Mouse (Mus musculus) stomach, embryonic 14.5 days (tissue): ENCODE results near the gene Gm10401. TPM values are rescaled to one million over a fixed set of nuclear protein-coding genes. Genes with fewer than 3 reads are reported as not detected.

ENCODE experiments used
- ATAC-seq: fragments of 200-750 bp; cut with Nextera tagmentation; 2 replicates; pipeline ENCODE4 v1.8.0; 2017; ENCODE audit warnings: low read depth, moderate TSS enrichment; ENCODE audit not compliant: insufficient number of reproducible peaks, insufficient read depth, low FRiP score
- H3K27ac ChIP-seq: fragments of 300-500 bp; sonication (generic); 2 replicates; pipeline ENCODE4 v1.5.1; 2014; ENCODE audit warnings: mild to moderate bottlenecking, low read length, moderate library complexity, mixed read lengths
- H3K27me3 ChIP-seq: fragments of 300-500 bp; sonication (generic); 2 replicates; pipeline ENCODE4 v1.6.1; 2014; ENCODE audit warnings: low read length, control low read depth, mixed read lengths; ENCODE audit not compliant: control insufficient read depth, insufficient read depth
- H3K36me3 ChIP-seq: fragments of 300-500 bp; sonication (generic); 2 replicates; pipeline ENCODE4 v1.6.1; 2014; ENCODE audit warnings: mild to moderate bottlenecking, control low read depth, low read length, moderate library complexity, mixed read lengths; ENCODE audit not compliant: control insufficient read depth, insufficient read depth
- H3K4me1 ChIP-seq: fragments of 300-500 bp; sonication (generic); 2 replicates; pipeline ENCODE4 v1.6.1; 2014; ENCODE audit warnings: low read length, control low read depth, mixed read lengths; ENCODE audit not compliant: control insufficient read depth, insufficient read depth
- H3K4me2 ChIP-seq: fragments of 300-500 bp; sonication (generic); replicated peaks from 2 replicates; pipeline ENCODE4 v1.6.1; 2014; ENCODE audit warnings: low read depth, low read length, control low read depth
- H3K4me3 ChIP-seq: fragments of 300-500 bp; sonication (generic); 2 replicates; pipeline ENCODE4 v1.5.1; 2014; ENCODE audit warnings: low read depth, low read length, control low read depth
- H3K9ac ChIP-seq: fragments of 300-500 bp; sonication (generic); replicated peaks from 2 replicates; pipeline ENCODE4 v1.6.1; 2014; ENCODE audit warnings: low read depth, mild to moderate bottlenecking, control low read depth, low read length, moderate library complexity, mixed read lengths
- H3K9me3 ChIP-seq: fragments of 300-500 bp; sonication (generic); 2 replicates; pipeline ENCODE4 v1.6.1; 2016; ENCODE audit warnings: low read depth, low read length, control low read depth; ENCODE audit not compliant: control insufficient read depth
- WGBS: fragments of 180-500 bp; shearing (Covaris S2); extraction: QIAGEN DNeasy Blood & Tissue Kit; methylation state at CpG from one replicate; pipeline ENCODE4 v1.1.7; 2014; 5-methylcytosine and 5-hydroxymethylcytosine counted together
- polyA plus RNA-seq: library from polyadenylated mRNA; unstranded; fragments of >200 nt; fragmentation: Nextera tagmentation; extraction: Ambion mirVana; gene quantifications from 2 replicates; pipeline ENCODE4 v1.2.1, GENCODE M21; 2014

Gm10401 gene
- polyA plus RNA-seq, result 51.7 and 54.7 TPM in 2 replicates

DNA sequence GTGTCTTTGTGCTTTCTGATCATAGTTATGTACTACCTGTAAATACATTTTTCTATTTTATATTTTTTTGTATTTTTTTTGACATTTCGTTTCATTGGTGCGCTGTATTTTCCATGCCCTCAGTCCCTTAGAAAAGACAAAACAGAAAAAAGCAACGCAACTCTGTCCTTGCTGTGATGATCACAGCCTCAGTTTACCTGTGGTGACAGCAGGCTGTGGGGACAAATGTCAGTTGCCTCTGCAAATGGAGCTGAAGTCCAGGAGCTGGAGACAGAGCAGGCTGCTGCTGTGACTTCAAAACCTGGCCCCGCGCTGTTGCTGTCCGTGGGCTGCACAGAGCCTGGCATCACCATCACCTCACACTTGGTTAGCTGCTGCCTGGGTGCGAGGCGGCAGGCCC, at the start of gene Gm10401:
Gm10401 (minus strand) TSS at position 101 of the 400 bp plus-strand sequence.
- H3K9ac ChIP-seq, result no peak within 1 kb of the TSS
- no peak within 1 kb of the TSS for H3K4me2 ChIP-seq
- H3K4me3 ChIP-seq, result no peak within 1 kb of the TSS
- ATAC-seq, result no peak
- no peaks in the 10 kb centered on the region for H3K27me3 ChIP-seq
- 93% methylated on average over 8 of the region's 8 CpGs for WGBS
- no peak within 1 kb of the TSS for H3K27ac ChIP-seq
- no peaks in the 10 kb centered on the region for H3K4me1 ChIP-seq
- peaks cover 56% of the 10 kb centered on the region for H3K36me3 ChIP-seq
- no peaks in the 10 kb centered on the region for H3K9me3 ChIP-seq

DNA sequence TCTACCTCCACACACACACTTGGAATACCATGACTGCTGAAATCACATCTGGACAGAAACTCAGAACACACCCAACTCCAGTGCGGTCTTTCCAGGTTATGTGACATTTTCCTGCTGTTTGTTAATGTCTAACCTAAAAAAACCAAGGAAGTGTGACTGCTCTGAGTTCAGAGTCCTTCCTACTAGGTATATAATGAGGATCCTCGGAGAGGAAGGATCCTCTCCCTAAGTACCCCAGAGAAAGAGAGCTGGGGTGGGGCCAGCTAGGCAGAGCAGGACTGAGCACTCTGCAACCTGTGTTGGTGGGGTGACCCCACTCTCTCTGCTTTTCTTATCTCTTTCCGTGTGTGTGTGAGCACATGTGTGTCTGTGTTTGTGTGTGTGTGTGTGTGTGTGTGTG, 49.3 kb upstream of the Gm10401 start:
- 87% methylated on average over 3 of the region's 3 CpGs for WGBS
- ATAC-seq, result no peak
- H3K27me3 ChIP-seq, result no peaks in the 10 kb centered on the region
- no peak overlapping the region for H3K9ac ChIP-seq
- peaks cover 59% of the 10 kb centered on the region for H3K36me3 ChIP-seq
- H3K4me3 ChIP-seq, result no peak overlapping the region
- H3K27ac ChIP-seq, result no peak overlapping the region
- H3K4me1 ChIP-seq, result no peaks in the 10 kb centered on the region
- no peaks in the 10 kb centered on the region for H3K9me3 ChIP-seq
- no peak overlapping the region for H3K4me2 ChIP-seq

DNA sequence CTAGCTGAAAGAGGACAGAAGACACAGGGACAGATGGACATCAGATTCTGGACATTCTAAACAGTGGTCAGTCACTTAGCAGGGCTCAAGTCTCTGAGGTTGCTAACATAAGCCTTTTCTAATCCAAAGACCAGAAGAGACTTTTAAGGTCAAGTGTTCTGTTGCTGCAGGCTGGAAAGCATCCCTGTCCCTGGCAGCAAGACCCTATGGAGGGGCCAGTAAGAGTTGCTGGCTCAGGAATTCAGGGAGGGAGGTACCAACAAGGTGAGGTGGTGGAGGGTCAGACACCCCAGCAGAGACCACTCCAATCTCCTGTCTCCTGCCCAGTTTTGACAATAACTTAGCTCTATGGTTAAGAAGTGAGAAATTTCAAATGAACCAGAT, 48.6 kb upstream of the Gm10401 start:
- Histone ChIP-seq H3K4me2 (no peak overlapping the region), H3K27me3 (no peaks in the 10 kb centered on the region), H3K27ac (no peak overlapping the region), H3K9me3 (no peaks in the 10 kb centered on the region), H3K36me3 (peaks cover 59% of the 10 kb centered on the region), H3K4me1 (no peaks in the 10 kb centered on the region), H3K9ac (no peak overlapping the region), H3K4me3 (no peak overlapping the region)
- ATAC-seq, result no peak

DNA sequence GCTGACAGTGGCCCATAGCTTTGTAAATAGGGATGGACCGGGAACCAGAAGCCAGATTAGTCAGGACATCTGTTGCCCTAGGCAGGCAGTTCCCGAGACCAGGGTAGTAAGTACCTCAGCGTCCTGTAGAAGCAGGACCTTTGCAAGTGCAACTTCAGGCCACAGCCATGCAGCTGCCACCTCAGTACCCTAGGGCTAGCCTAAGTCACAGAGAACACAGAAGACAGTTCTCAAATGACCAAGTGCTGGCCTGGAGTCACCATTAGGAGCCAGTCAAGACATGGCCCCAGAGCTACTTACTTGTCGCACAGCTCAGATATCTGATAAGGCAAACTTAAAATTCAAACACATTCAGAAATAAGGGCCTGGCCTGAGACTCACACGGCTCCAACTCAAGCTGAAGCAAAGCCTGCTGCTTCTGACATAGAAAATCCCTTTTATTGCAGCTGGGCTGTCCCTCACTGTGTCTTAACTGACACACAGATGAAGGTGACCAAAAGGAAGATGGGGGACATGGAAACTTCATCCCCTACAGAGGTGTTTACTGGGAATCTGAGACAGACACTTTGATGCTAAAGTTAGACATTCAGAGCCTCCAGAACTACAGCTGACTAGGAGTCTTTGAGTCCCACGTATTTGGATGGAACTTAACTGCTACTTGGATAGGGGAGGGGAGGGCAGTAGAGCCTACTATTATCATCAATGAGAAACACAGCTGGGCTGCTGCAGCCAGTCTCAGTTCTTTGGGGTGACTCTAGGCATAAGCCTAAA, 48.1 kb upstream of the Gm10401 start:
- H3K4me3 ChIP-seq, result no peak overlapping the region
- no peaks in the 10 kb centered on the region for H3K27me3 ChIP-seq
- no peaks in the 10 kb centered on the region for H3K4me1 ChIP-seq
- ATAC-seq, result no peak
- H3K9ac ChIP-seq, result no peak overlapping the region
- no peak overlapping the region for H3K27ac ChIP-seq
- no peak overlapping the region for H3K4me2 ChIP-seq
- H3K9me3 ChIP-seq, result no peaks in the 10 kb centered on the region
- 79% methylated on average over 6 of the region's 6 CpGs for WGBS
- H3K36me3 ChIP-seq, result peaks cover 57% of the 10 kb centered on the region

DNA sequence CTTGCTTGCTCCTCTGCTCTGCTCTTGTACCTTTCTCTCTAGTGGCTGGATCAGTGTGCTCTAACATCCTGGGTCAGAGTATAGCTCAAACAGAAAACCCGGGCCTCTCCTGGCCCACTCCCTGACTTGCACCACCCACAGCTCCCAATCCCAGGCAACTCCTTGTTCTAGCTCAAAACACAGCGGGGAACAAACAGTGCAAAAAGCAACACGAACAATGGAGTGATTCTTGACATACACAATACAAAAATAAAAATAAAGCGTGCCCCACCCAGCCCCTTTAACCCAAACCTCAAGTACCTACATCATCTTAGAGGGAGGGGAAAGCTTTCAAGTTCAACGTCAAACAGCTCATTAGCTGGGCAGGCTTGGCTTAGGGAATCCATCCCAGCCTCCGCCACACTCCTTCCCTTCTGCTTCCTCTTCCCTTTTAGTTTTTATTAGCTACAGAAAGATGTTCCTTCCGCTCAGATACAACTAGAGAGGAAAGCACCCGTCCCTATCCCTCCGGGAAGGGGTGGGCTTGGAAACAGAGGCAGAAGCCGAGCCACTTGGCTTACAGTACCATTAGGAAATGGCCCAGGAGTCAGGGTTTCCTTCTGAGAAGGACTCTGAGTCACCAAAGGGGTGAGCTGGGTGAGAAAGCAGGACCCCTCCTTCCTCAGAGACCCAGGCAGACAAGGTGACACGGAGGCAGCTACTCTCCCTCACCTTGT, 47.3 kb upstream of the Gm10401 start:
- no peak overlapping the region for H3K4me2 ChIP-seq
- 81% methylated on average over 11 of the region's 11 CpGs for WGBS
- H3K4me1 ChIP-seq, result no peaks in the 10 kb centered on the region
- H3K27me3 ChIP-seq, result no peaks in the 10 kb centered on the region
- H3K9ac ChIP-seq, result no peak overlapping the region
- no peak for ATAC-seq
- no peak overlapping the region for H3K27ac ChIP-seq
- H3K9me3 ChIP-seq, result no peaks in the 10 kb centered on the region
- no peak overlapping the region for H3K4me3 ChIP-seq
- peaks cover 50% of the 10 kb centered on the region for H3K36me3 ChIP-seq

DNA sequence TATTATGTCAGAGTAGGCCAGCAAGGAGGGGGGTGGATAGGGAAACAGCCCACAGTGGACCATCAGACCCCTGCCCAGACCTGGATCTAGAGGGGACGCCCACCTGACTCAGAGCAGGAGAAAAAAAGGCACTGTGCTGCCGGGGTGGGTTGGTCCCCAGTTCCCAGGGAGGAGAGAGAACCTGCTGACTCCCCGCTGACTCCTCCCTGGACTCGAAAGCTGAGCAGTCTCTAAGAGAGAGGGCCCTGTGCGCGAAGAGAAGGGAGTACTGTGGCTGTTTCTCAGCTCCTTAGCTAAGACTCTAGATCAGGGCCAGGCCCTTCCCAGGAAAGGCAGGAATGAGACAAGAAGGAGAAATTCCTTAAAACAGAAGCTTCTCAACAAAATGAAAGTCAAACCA, 46.4 kb upstream of the Gm10401 start:
- Histone ChIP-seq H3K9ac (no peak overlapping the region), H3K27me3 (no peaks in the 10 kb centered on the region), H3K9me3 (no peaks in the 10 kb centered on the region), H3K4me2 (no peak overlapping the region), H3K4me1 (no peaks in the 10 kb centered on the region), H3K4me3 (no peak overlapping the region), H3K36me3 (peaks cover 40% of the 10 kb centered on the region), H3K27ac (no peak overlapping the region)
- ATAC-seq, result no peak
- 72% methylated on average over 6 of the region's 6 CpGs for WGBS

DNA sequence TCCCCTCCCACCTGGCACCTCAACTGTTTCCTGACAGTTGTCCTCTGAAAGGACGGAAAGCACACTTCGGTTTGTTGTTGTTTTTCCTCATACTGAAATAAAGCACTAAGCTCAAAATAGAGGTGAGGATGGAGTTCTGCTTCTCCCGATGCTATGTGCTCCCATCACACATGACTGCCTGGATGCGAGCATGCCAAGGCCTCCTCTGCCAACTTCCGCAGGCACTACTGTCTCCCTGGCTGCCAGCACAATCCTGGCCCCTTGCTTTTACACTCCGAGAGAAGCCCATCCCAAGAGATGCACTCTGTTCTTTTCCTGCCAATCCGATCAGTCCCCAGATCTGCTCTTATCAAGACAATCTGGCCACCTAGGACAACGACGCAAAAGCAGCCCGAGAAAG, 45.5 kb upstream of the Gm10401 start:
- Histone ChIP-seq H3K4me2 (no peak overlapping the region), H3K27ac (no peak overlapping the region), H3K27me3 (no peaks in the 10 kb centered on the region), H3K9me3 (no peaks in the 10 kb centered on the region), H3K4me1 (no peaks in the 10 kb centered on the region), H3K9ac (no peak overlapping the region), H3K4me3 (no peak overlapping the region), H3K36me3 (peaks cover 33% of the 10 kb centered on the region)
- ATAC-seq, result no peak
- 75% methylated on average over 10 of the region's 10 CpGs for WGBS

DNA sequence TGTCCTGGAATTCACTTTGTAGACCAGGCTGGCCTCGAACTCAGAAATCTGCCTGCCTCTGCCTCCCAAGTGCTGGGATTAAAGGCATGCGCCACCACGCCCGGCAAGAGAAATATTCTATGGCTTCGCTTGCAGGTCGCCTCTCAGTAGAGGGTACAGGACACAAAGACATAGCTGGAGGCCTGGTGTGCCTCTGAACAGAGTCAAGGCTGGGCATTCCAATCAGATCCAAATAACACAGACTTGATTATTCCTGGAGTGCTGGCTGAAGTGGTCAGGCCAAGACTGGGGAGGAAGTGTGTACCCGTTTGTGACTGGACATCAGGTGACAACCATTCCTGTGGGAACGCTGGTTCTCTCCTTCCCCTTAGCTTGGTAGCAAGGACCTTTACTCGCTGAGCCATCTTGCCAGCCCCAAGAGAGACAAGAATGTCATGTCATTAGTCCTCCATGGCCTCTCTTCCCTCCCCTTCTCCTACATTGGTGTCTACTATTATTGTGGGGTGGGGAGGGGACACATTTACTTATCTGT, 44.1 kb upstream of the Gm10401 start:
- Histone ChIP-seq H3K4me2 (no peak overlapping the region), H3K9me3 (no peaks in the 10 kb centered on the region), H3K27me3 (no peaks in the 10 kb centered on the region), H3K4me1 (no peaks in the 10 kb centered on the region), H3K36me3 (peaks cover 20% of the 10 kb centered on the region), H3K4me3 (no peak overlapping the region), H3K9ac (no peak overlapping the region), H3K27ac (no peak overlapping the region)
- no peak for ATAC-seq
- 88% methylated on average over 9 of the region's 9 CpGs for WGBS
